Mouse (Mus musculus): Measurements from ENCODE around the gene Vgll4. TPM values are rescaled to one million over a fixed set of nuclear protein-coding genes. Genes with fewer than 3 reads are reported as not detected.

Gene Vgll4
- total and polyA plus RNA-seq, 3 experiments = 34.6 to 73.7 (median 37.3) TPM

GRCm38 (mm10) chr6:114818471-114818870 is 151.3 kb downstream of the Vgll4 start:
- H3K27me3 ChIP-seq (replicated peaks) = no peaks in the 10 kb centered on the region
- H3K27ac ChIP-seq (ENCODE audit: insufficient read depth, low read depth) = no peak overlapping the region
- H3K79me2 ChIP-seq (replicated peaks; ENCODE audit: control insufficient read depth, extremely low read depth, insufficient read depth, poor library complexity, severe bottlenecking) = no peaks in the 10 kb centered on the region
- H3K4me1 ChIP-seq (ENCODE audit: control insufficient read depth in 1 of 2, insufficient read depth in 2 of 2) = peaks cover 21 to 67% of the 10 kb centered on the region in 2 experiments
- no peak for DNase-seq (ENCODE audit: extremely low read depth)
- TF ChIP-seq MEF2A (IDR thresholded peaks at IDR 0.05; ENCODE audit: borderline replicate concordance, low read depth, low read length) (no peak), TBP (conservative IDR thresholded peaks at IDR 0.05; ENCODE audit: low read depth, low read length) (no peak), POLR2A (IDR thresholded peaks at IDR 0.05; ENCODE audit: low read depth, low read length) (no peak), IRF4 (IDR thresholded peaks at IDR 0.05; ENCODE audit: low read depth, low read length) (peak; percentile 33; the same call in 1 of the 2 replicates)
- dilution Hi-C loops (cut with MboI; ENCODE audit: extremely low pct_ligation_motif_present, extremely low pct_unique_long_range_greater_than_20kb, low sequenced_read_pairs) (no loop called here), in situ Hi-C loops (cut with MboI; ENCODE audit: low pct_ligation_motif_present, low pct_unique_long_range_greater_than_20kb, low sequenced_read_pairs) (no loop called here)
- peaks cover 0 to 8% of the 10 kb centered on the region in 2 experiments for H3K36me3 ChIP-seq (replicated peaks in 1 of 2; ENCODE audit: control insufficient read depth in 1 of 2, insufficient read depth in 1 of 2, low read length in 1 of 2)
- H3K4me3 ChIP-seq (replicated peaks in 1 of 3; ENCODE audit: low read depth in 2 of 3, low read length in 2 of 3, poor library complexity in 1 of 3) = no peak overlapping the region
- no peak overlapping the region for H3K9ac ChIP-seq (ENCODE audit: insufficient read depth, low read depth)
- H3K4me2 ChIP-seq (ENCODE audit: insufficient read depth, low read depth, poor library complexity, severe bottlenecking) = no peak overlapping the region
- peaks cover 8% of the 10 kb centered on the region for H3K9me3 ChIP-seq (replicated peaks; ENCODE audit: low read length)

DNA sequence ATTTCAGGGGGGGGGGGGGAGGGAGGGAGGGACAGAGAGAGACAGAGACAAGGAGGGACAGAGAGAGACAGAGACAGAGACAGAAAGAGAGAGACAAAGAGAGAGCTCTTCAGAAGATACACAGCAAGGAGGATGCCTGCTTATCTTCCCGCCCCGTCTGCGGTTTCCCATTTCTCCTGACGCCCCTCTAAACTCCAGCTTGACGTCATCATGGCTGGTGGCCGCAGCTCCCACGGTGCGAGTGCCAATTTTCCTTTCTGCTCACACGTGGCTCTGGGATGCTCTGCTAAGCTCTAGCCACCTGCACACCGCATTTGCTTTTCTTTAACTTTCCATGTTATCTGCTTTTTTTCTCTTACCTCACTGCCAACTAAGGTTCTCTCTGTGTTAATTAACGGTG is 151.8 kb downstream of the Vgll4 start:
- dilution Hi-C loops (cut with MboI; ENCODE audit: extremely low pct_ligation_motif_present, extremely low pct_unique_long_range_greater_than_20kb, low sequenced_read_pairs) (no loop called here), in situ Hi-C loops (cut with MboI; ENCODE audit: low pct_ligation_motif_present, low pct_unique_long_range_greater_than_20kb, low sequenced_read_pairs) (no loop called here)
- Histone ChIP-seq H3K4me3 (replicated peaks in 1 of 3; ENCODE audit: low read depth in 2 of 3, low read length in 2 of 3, poor library complexity in 1 of 3) (no peak overlapping the region), H3K4me1 (ENCODE audit: control insufficient read depth in 1 of 2, insufficient read depth in 2 of 2) (peaks cover 24 to 68% of the 10 kb centered on the region in 2 experiments), H3K9ac (ENCODE audit: insufficient read depth, low read depth) (no peak overlapping the region), H3K27me3 (replicated peaks) (no peaks in the 10 kb centered on the region), H3K36me3 (replicated peaks in 1 of 2; ENCODE audit: control insufficient read depth in 1 of 2, insufficient read depth in 1 of 2, low read length in 1 of 2) (peaks cover 0 to 8% of the 10 kb centered on the region in 2 experiments), H3K27ac (ENCODE audit: insufficient read depth, low read depth) (no peak overlapping the region), H3K9me3 (replicated peaks; ENCODE audit: low read length) (peaks cover 8% of the 10 kb centered on the region), H3K79me2 (replicated peaks; ENCODE audit: control insufficient read depth, extremely low read depth, insufficient read depth, poor library complexity, severe bottlenecking) (no peaks in the 10 kb centered on the region), H3K4me2 (ENCODE audit: insufficient read depth, low read depth, poor library complexity, severe bottlenecking) (no peak overlapping the region)
- TF ChIP-seq MAFK (IDR thresholded peaks at IDR 0.05; ENCODE audit: insufficient replicate concordance, low read length) = no peak
- no peak for TF ChIP-seq SMC3 (IDR thresholded peaks at IDR 0.05; ENCODE audit: low read depth, low read length)
- no peak for TF ChIP-seq UBTF (IDR thresholded peaks at IDR 0.05; ENCODE audit: low read depth, low read length)
- TF ChIP-seq POLR2A (IDR thresholded peaks at IDR 0.05; ENCODE audit: low read depth, low read length) = no peak
- TF ChIP-seq E2F4 (IDR thresholded peaks at IDR 0.05; ENCODE audit: insufficient replicate concordance, low read depth, low read length) = no peak
- no peak for TF ChIP-seq GABPA (IDR thresholded peaks at IDR 0.05; ENCODE audit: insufficient replicate concordance, low read depth, low read length)
- no peak for TF ChIP-seq ZNF384 (IDR thresholded peaks at IDR 0.05; ENCODE audit: low read depth, low read length)
- no peak for TF ChIP-seq TCF12 (IDR thresholded peaks at IDR 0.05; ENCODE audit: low read depth, low read length)
- no peak for TF ChIP-seq JUND (conservative IDR thresholded peaks at IDR 0.05; ENCODE audit: low read depth, low read length)
- no peak for TF ChIP-seq MXI1 (IDR thresholded peaks at IDR 0.05; ENCODE audit: low read depth, low read length)
- TF ChIP-seq HCFC1 (IDR thresholded peaks at IDR 0.05; ENCODE audit: low read depth, low read length) = no peak
- no peak for TF ChIP-seq PAX5 (IDR thresholded peaks at IDR 0.05; ENCODE audit: low read length)
- no peak for TF ChIP-seq NRF1 (IDR thresholded peaks at IDR 0.05; ENCODE audit: low read depth, low read length)
- no peak for TF ChIP-seq TBP (conservative IDR thresholded peaks at IDR 0.05; ENCODE audit: low read depth, low read length)
- TF ChIP-seq CHD2 (IDR thresholded peaks at IDR 0.05; ENCODE audit: low read length) = no peak
- no peak for TF ChIP-seq ELF1 (IDR thresholded peaks at IDR 0.05; ENCODE audit: low read depth, low read length)
- no peak for TF ChIP-seq ZKSCAN1 (IDR thresholded peaks at IDR 0.05; ENCODE audit: borderline replicate concordance, low read depth, low read length)
- TF ChIP-seq KAT2A (IDR thresholded peaks at IDR 0.05; ENCODE audit: insufficient replicate concordance, low read length) = no peak
- TF ChIP-seq RAD21 (IDR thresholded peaks at IDR 0.05; ENCODE audit: low read depth, low read length) = no peak
- no peak for TF ChIP-seq MAX (IDR thresholded peaks at IDR 0.05; ENCODE audit: low read length)
- no peak for DNase-seq (ENCODE audit: extremely low read depth)

All from CH12.LX (cell line).